Mouse (Mus musculus) kidney, embryonic 16.5 days (tissue): ENCODE results near the gene Hmgcl. TPM values are rescaled to one million over a fixed set of nuclear protein-coding genes. Genes with fewer than 3 reads are reported as not detected.

Source experiments
- ATAC-seq: fragments of 200-750 bp; cut with Nextera tagmentation; 2 replicates; pipeline ENCODE4 v1.8.0; 2017; ENCODE audit warnings: moderate TSS enrichment; ENCODE audit not compliant: low FRiP score, low TSS enrichment
- H3K27ac ChIP-seq: fragments of 300-500 bp; sonication (generic); 2 replicates; pipeline ENCODE4 v1.5.1; 2014; ENCODE audit warnings: low read length
- H3K27me3 ChIP-seq: fragments of 300-500 bp; sonication (generic); 2 replicates; pipeline ENCODE4 v1.6.1; 2014; ENCODE audit warnings: low read length, control low read depth, mixed read lengths; ENCODE audit not compliant: insufficient read depth
- H3K36me3 ChIP-seq: fragments of 300-500 bp; sonication (generic); 2 replicates; pipeline ENCODE4 v1.6.1; 2014; ENCODE audit warnings: low read length, control low read depth, mixed read lengths; ENCODE audit not compliant: insufficient read depth
- H3K4me1 ChIP-seq: fragments of 300-500 bp; sonication (generic); 2 replicates; pipeline ENCODE4 v1.6.1; 2014; ENCODE audit warnings: low read length, control low read depth, mixed read lengths; ENCODE audit not compliant: insufficient read depth
- H3K4me2 ChIP-seq: fragments of 300-500 bp; sonication (generic); replicated peaks from 2 replicates; pipeline ENCODE4 v1.6.1; 2014; ENCODE audit warnings: low read depth, low read length
- H3K4me3 ChIP-seq: fragments of 300-500 bp; sonication (generic); 2 replicates; pipeline ENCODE4 v1.5.1; 2014; ENCODE audit warnings: mild to moderate bottlenecking, low read length
- H3K9ac ChIP-seq: fragments of 300-500 bp; sonication (generic); replicated peaks from 2 replicates; pipeline ENCODE4 v1.6.1; 2014; ENCODE audit warnings: low read length
- H3K9me3 ChIP-seq: fragments of 300-500 bp; sonication (generic); 2 replicates; pipeline ENCODE4 v1.6.1; 2016; ENCODE audit warnings: low read length, control low read depth
- WGBS: fragments of 180-500 bp; shearing (Covaris S2); extraction: QIAGEN DNeasy Blood & Tissue Kit; methylation state at CpG from one replicate; pipeline ENCODE4 v1.1.7; 2014; 5-methylcytosine and 5-hydroxymethylcytosine counted together
- polyA plus RNA-seq: library from polyadenylated mRNA; unstranded; fragments of >200 nt; fragmentation: Nextera tagmentation; extraction: Ambion mirVana; gene quantifications from 2 replicates; pipeline ENCODE4 v1.2.1, GENCODE M21; 2015

The Hmgcl gene
- 86.5 and 93.2 TPM in 2 replicates for polyA plus RNA-seq

GRCm38 (mm10) chr4:135946278-135946658 is at the start of gene Hmgcl:
Gene Hmgcl (plus strand): TSS chr4:135946448.
- Histone ChIP-seq H3K9me3 (no peaks in the 10 kb centered on the region), H3K9ac (peak within 1 kb of the TSS; percentile 85), H3K27ac (peak within 1 kb of the TSS; percentile 68), H3K27me3 (no peaks in the 10 kb centered on the region), H3K36me3 (peaks cover 3% of the 10 kb centered on the region; the same call in 1 of the 2 replicates), H3K4me1 (peaks cover 25% of the 10 kb centered on the region), H3K4me3 (peak within 1 kb of the TSS; percentile 93), H3K4me2 (peak within 1 kb of the TSS; percentile 84)
- peak; percentile 91 for ATAC-seq
- WGBS, result under 1% methylated on average over 23 of the region's 23 CpGs

GRCm38 (mm10) chr4:135898380-135899049 is 47.7 kb upstream of the Hmgcl start:
- no peaks in the 10 kb centered on the region for H3K9me3 ChIP-seq
- WGBS, result 67% methylated on average over 8 of the region's 9 CpGs
- H3K27me3 ChIP-seq, result no peaks in the 10 kb centered on the region
- H3K4me1 ChIP-seq, result no peaks in the 10 kb centered on the region
- no peak overlapping the region for H3K27ac ChIP-seq
- peak overlapping the region; percentile 12; the same call in 1 of the 2 replicates for H3K9ac ChIP-seq
- no peaks in the 10 kb centered on the region for H3K36me3 ChIP-seq
- ATAC-seq, result no peak
- no peak overlapping the region for H3K4me3 ChIP-seq
- H3K4me2 ChIP-seq, result no peak overlapping the region

GRCm38 (mm10) chr4:135899050-135899448 is 47.2 kb upstream of the Hmgcl start:
- no peaks in the 10 kb centered on the region for H3K4me1 ChIP-seq
- H3K27ac ChIP-seq, result no peak overlapping the region
- H3K9ac ChIP-seq, result no peak overlapping the region
- no peaks in the 10 kb centered on the region for H3K27me3 ChIP-seq
- H3K36me3 ChIP-seq, result no peaks in the 10 kb centered on the region
- H3K4me2 ChIP-seq, result no peak overlapping the region
- WGBS, result 90% methylated on average over 7 of the region's 7 CpGs
- no peaks in the 10 kb centered on the region for H3K9me3 ChIP-seq
- no peak for ATAC-seq
- H3K4me3 ChIP-seq, result no peak overlapping the region

GRCm38 (mm10) chr4:135900008-135900407 is 46.2 kb upstream of the Hmgcl start:
- Histone ChIP-seq H3K36me3 (no peaks in the 10 kb centered on the region), H3K27me3 (no peaks in the 10 kb centered on the region)
- 89% methylated on average over 3 of the region's 5 CpGs for WGBS

GRCm38 (mm10) chr4:135902606-135903242 is 43.5 kb upstream of the Hmgcl start:
- Histone ChIP-seq H3K4me1 (no peaks in the 10 kb centered on the region), H3K4me2 (no peak overlapping the region), H3K27me3 (no peaks in the 10 kb centered on the region), H3K9me3 (no peaks in the 10 kb centered on the region), H3K27ac (no peak overlapping the region), H3K9ac (no peak overlapping the region), H3K36me3 (no peaks in the 10 kb centered on the region), H3K4me3 (no peak overlapping the region)
- no peak for ATAC-seq
- 87% methylated on average over 4 of the region's 4 CpGs for WGBS

More at GRCm38 (mm10) chr4:135900008-135900407, 46.2 kb upstream of the Hmgcl start:
- Histone ChIP-seq H3K9ac (no peak overlapping the region), H3K4me3 (no peak overlapping the region), H3K4me2 (no peak overlapping the region), H3K9me3 (no peaks in the 10 kb centered on the region), H3K4me1 (no peaks in the 10 kb centered on the region), H3K27ac (no peak overlapping the region)
- ATAC-seq, result no peak

- Histone ChIP-seq H3K4me3 (no peak overlapping the region), H3K4me2 (no peak overlapping the region), H3K4me1 (no peaks in the 10 kb centered on the region), H3K27ac (no peak overlapping the region), H3K9me3 (no peaks in the 10 kb centered on the region), H3K9ac (no peak overlapping the region), H3K27me3 (no peaks in the 10 kb centered on the region), H3K36me3 (no peaks in the 10 kb centered on the region)
- no peak for ATAC-seq
- WGBS, result 47% methylated on average over 1 of the region's 1 CpGs
These were observed 41.4 kb upstream of the Hmgcl start for GRCm38 (mm10) chr4:135904810-135905209.

- ATAC-seq, result no peak
- no peaks in the 10 kb centered on the region for H3K36me3 ChIP-seq
- H3K4me3 ChIP-seq, result no peak overlapping the region
- no peak overlapping the region for H3K4me2 ChIP-seq
- no peaks in the 10 kb centered on the region for H3K27me3 ChIP-seq
- no peaks in the 10 kb centered on the region for H3K9me3 ChIP-seq
- H3K4me1 ChIP-seq, result no peaks in the 10 kb centered on the region
- no peak overlapping the region for H3K27ac ChIP-seq
- no peak overlapping the region for H3K9ac ChIP-seq
- 72% methylated on average over 3 of the region's 3 CpGs for WGBS
These were observed 39.6 kb upstream of the Hmgcl start for GRCm38 (mm10) chr4:135906633-135907032.

GRCm38 (mm10) chr4:135909326-135910066 is 36.8 kb upstream of the Hmgcl start:
- no peak overlapping the region for H3K27ac ChIP-seq
- no peaks in the 10 kb centered on the region for H3K36me3 ChIP-seq
- H3K4me3 ChIP-seq, result no peak overlapping the region
- no peaks in the 10 kb centered on the region for H3K9me3 ChIP-seq
- ATAC-seq, result no peak
- H3K4me1 ChIP-seq, result no peaks in the 10 kb centered on the region
- no peak overlapping the region for H3K9ac ChIP-seq
- no peak overlapping the region for H3K4me2 ChIP-seq
- H3K27me3 ChIP-seq, result no peaks in the 10 kb centered on the region
- WGBS, result 58% methylated on average over 13 of the region's 13 CpGs

- ATAC-seq, result no peak
- no peak overlapping the region for H3K4me2 ChIP-seq
- no peaks in the 10 kb centered on the region for H3K27me3 ChIP-seq
- H3K4me3 ChIP-seq, result no peak overlapping the region
- 57% methylated on average over 7 of the region's 7 CpGs for WGBS
- peak overlapping the region; percentile 44; the same call in 1 of the 2 replicates for H3K27ac ChIP-seq
- H3K4me1 ChIP-seq, result no peaks in the 10 kb centered on the region
- H3K9ac ChIP-seq, result no peak overlapping the region
- H3K36me3 ChIP-seq, result no peaks in the 10 kb centered on the region
- H3K9me3 ChIP-seq, result no peaks in the 10 kb centered on the region
These were observed 34.7 kb upstream of the Hmgcl start for GRCm38 (mm10) chr4:135911531-135911930.
